Mouse (Mus musculus): ENCODE measurements around the gene Aox2. TPM values are rescaled to one million over a fixed set of nuclear protein-coding genes. Genes with fewer than 3 reads are reported as not detected.

Aox2 gene
- total RNA-seq (2023): 0.47 TPM

DNA sequence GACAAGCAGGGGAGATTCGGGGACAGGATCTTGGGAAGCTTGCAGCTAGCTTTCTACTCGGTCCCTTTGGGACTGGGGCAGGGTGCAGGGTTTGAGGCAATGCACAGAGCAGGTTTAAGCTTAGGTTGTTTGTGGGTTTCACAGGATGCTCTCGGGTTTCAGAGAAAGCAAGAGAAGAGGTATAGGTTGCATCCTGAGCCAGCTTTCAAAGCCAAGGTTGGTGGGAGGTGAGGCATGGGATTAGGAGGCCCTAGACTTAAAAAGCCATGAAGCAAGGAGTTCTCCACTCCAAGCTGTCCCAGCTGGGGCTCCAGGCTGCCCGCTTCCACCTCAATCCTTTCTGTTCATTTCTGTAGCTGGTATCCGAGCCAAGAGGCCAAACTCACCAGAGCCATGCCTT, at the start of gene Aox2:
TSS of gene Aox2 (plus strand) at position 301 of the 400 bp plus-strand sequence.

DNA sequence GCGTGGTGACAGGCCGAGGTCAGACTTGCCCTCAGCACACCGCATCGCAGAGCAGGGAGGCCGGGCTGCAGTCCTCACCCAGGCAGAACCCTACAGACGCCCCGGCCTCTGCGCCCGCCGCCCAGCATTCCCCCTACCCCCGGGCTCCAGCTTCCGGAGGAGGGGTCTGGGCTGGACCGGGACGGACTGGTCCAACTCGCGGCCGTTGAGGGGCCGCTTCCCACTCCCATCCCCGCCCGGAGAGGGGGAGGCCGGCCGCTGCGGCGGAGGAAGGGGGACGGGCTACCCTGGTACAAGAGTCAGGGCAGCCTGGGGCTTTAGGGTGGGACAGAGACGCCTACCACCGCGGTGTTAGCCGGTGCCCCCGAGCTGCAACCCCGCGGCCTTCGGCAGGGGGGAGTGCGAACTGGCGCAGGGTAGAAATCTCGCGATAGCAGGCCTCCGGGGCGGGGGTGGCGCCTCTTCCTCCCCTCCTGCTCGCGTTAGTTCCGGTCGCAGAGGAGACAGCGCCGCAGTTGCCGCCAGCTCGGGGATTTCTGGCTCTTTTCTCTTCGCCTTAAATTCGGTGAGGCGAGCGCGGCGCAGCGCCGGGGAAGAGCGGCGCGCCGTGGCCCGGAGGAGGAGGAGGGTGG, 114.6 kb downstream of the Aox2 start, which contains the start of gene Bzw1:
TSS of gene Bzw1 (plus strand) at position 247 of the 632 bp plus-strand sequence.

DNA sequence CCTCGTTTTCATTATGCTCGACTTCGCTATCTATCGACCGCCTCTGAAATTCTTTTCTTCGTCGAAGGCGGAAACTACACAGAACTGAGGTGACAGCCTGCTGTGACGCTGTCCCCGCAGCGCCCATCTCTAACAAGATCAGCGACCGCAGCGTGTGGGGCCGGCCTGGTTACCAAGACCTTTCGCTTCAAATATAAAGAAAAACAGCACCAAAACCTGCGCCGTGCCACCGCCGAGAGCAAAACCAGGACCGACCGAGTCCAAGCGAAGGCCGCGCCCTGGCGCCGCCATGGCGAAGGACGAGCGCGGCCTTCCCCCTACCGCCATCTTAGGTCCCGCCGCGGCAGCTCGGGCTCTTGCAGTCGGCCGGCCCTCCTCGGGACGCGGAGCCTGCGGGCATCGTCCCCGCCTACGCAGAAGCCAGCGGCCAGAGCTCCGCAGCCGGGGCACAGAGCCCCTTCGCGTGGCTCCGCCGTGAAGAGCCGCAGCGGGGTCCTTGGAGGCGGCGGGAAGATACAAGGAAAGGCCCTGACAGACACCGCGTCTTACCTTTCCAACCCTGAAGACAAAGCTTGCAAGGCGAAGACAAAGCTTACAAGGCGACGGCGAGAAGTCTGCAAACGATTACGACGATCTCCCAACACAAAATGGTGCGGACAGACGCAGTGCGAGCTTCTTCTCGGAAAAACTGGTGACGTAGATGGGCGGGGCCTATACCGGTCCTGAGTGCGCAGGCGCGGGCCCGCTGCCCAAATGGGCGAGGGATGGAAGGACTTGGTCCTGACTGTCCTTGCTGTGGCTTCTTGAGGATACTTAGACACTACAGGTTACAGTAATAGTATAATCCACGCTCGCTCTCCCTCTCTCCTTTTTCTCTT, 145.5 kb downstream of the Aox2 start, which contains the start of gene Clk1:
TSS of gene Clk1 (minus strand) at position 696 of the 878 bp plus-strand sequence.

Other genes with a start within 250 kb of the Aox2 start
- not detected for gene Aox1, start 248.4 kb upstream of the Aox2 start, total RNA-seq (2023)
- not detected for gene Aox3, start 165.2 kb upstream of the Aox2 start, total RNA-seq (2023)
- gene Aox4, start 67.9 kb upstream of the Aox2 start, total RNA-seq (2023): not detected
- 192 TPM for gene Bzw1, start 114.6 kb downstream of the Aox2 start, total RNA-seq (2023)
- gene Clk1, start 145.7 kb downstream of the Aox2 start, total RNA-seq (2023): 1,780 TPM
- gene Nif3l1, start 166.8 kb downstream of the Aox2 start, total RNA-seq (2023): 38.0 TPM
- gene Ppil3, start 167.2 kb downstream of the Aox2 start, total RNA-seq (2023): 25.1 TPM
- 25.0 TPM for gene Orc2, start 226.8 kb downstream of the Aox2 start, total RNA-seq (2023)

Measured in CD4-positive naive resting alpha-beta T cell, adult 76 days (primary cell).